Mouse (Mus musculus) bone marrow, adult 2 months (tissue): Measurements from ENCODE around the gene Wasl. TPM values are rescaled to one million over a fixed set of nuclear protein-coding genes. Genes with fewer than 3 reads are reported as not detected.

Experiments used
- H3K27ac ChIP-seq: fragments of 200-500 bp; 2 replicates; pipeline ENCODE4 v1.5.1; 2012; ENCODE audit warnings: low read depth, mild to moderate bottlenecking, control low read depth, inconsistent platforms, low read length; ENCODE audit not compliant: control insufficient read depth, poor library complexity, insufficient read depth
- H3K4me1 ChIP-seq: fragments of 200-500 bp; 2 replicates; pipeline ENCODE4 v1.6.1; 2011; ENCODE audit warnings: low read length; ENCODE audit not compliant: control insufficient read depth, insufficient read depth
- H3K4me3 ChIP-seq: fragments of 200-500 bp; replicated peaks from 2 replicates; pipeline ENCODE3; 2011; ENCODE audit warnings: mild to moderate bottlenecking, low read depth, low read length, control low read depth; ENCODE audit not compliant: control insufficient read depth
- CTCF ChIP-seq: fragments of 200-500 bp; IDR thresholded peaks from 2 replicates; pipeline ENCODE4 v1.5.1; 2011; ENCODE audit warnings: low read length, control low read depth; ENCODE audit not compliant: control insufficient read depth, insufficient read depth
- POLR2A ChIP-seq: fragments of 200-500 bp; IDR thresholded peaks from 2 replicates; pipeline ENCODE4 v1.6.1; 2011; ENCODE audit warnings: low read depth, mild to moderate bottlenecking, control low read depth, low read length, borderline replicate concordance; ENCODE audit not compliant: control insufficient read depth
- WGBS: fragments of 180-500 bp; shearing (Covaris S2); methylation state at CpG from one replicate; pipeline ENCODE4 v1.1.7; 2018; 5-methylcytosine and 5-hydroxymethylcytosine counted together
- polyA plus RNA-seq: library from polyadenylated mRNA; stranded (reverse); fragments of >200 nt; gene quantifications from 2 replicates; pipeline ENCODE4 v1.2.4, GENCODE M21; 2011; ENCODE audit warnings: low replicate concordance; ENCODE audit not compliant: missing spikeins, insufficient read depth, insufficient read length

The Wasl gene
- polyA plus RNA-seq, 1 experiment, result 14.5 TPM

DNA sequence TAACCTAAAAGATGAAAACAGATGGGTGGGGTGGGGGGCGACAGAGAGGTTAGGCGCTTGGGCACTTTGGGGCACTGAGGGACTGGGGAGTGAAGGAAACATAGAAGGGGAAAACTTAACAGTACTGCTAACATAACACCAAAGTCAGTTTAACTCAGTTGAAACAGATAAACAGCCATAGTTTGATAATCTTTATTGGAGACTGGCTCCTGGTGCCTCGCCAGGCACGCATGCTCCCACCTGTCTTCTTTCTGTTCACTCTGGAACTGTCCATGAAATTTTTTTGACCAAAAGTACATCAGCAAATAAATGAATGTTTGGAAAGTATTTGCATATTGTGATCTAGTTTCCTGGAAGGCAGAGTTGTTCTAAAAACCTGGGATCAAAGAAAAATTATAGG is 23.5 kb downstream of the Wasl start:
- no peak overlapping the region for H3K27ac ChIP-seq
- TF ChIP-seq POLR2A, result no peak
- no peak for TF ChIP-seq CTCF
- WGBS, result 80% methylated on average over 4 of the region's 4 CpGs
- H3K4me1 ChIP-seq, result no peaks in the 10 kb centered on the region; the same call in 1 of the 2 replicates
- H3K4me3 ChIP-seq, result no peak overlapping the region

DNA sequence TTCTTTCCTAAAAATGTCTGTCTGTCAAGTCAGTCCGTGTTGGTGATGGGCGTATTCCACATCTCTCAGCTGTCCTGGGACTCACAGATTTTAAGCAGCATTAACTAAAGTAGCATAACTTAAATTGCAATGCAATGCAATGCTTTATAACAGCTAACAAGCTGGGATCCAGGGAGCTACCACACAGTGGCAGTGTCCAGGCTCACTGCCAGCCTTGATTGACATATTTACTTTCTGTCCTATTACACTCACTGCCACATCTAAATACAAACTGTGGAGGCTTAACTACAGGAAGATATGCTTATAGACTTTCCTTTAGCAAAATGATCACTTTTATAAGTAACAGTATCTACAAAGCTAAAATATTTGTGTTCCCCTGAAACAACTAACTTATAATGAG is 29.0 kb downstream of the Wasl start:
- no peaks in the 10 kb centered on the region for H3K4me1 ChIP-seq
- H3K27ac ChIP-seq, result no peak overlapping the region
- WGBS, result 86% methylated on average over 2 of the region's 2 CpGs
- H3K4me3 ChIP-seq, result no peak overlapping the region
- no peak for TF ChIP-seq POLR2A
- TF ChIP-seq CTCF, result no peak

DNA sequence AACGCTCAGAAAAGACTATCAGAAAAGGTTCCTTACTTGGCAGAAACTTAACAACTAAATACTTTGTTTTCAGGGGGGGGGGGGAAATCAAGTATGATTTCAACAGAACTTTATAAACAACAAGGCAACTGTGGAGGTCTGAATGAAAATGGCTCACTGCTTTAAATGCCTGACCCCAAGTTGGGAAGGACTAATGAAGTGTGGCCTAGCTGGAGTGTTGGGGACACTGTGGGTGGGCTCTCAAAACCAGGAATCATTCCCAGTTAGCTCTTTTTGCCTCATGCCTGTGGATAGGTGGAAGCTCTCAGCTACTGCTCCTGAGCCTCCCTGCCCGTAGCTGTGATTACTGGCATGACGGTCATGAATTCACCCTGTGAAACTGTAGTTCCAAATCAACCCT is 30.7 kb downstream of the Wasl start:
- no peak for TF ChIP-seq POLR2A
- no peak for TF ChIP-seq CTCF
- Histone ChIP-seq H3K4me3 (no peak overlapping the region), H3K27ac (no peak overlapping the region), H3K4me1 (no peaks in the 10 kb centered on the region)
- WGBS, result 88% methylated on average over 3 of the region's 3 CpGs

DNA sequence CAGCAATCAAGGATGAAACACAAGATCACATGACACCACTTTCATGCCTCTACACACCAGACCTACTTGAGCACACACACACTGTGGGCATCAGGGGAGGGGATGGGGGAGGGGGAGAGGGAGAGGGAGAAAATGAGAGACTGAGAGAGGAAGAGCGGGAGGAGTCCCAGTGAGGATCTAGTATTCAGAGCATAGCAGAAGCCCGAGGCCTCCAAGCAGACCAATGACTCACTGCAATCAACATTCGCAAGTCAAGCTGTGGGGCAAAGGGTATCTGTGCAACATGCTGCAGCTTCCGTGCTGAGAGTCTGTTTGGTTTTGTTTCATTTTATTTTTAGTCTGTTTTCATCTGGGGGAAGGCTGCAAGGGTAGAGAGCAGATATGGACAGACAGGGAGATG is 32.7 kb downstream of the Wasl start:
- Histone ChIP-seq H3K27ac (no peak overlapping the region), H3K4me3 (no peak overlapping the region), H3K4me1 (no peaks in the 10 kb centered on the region)
- no peak for TF ChIP-seq CTCF
- TF ChIP-seq POLR2A, result no peak
- 89% methylated on average over 4 of the region's 4 CpGs for WGBS

DNA sequence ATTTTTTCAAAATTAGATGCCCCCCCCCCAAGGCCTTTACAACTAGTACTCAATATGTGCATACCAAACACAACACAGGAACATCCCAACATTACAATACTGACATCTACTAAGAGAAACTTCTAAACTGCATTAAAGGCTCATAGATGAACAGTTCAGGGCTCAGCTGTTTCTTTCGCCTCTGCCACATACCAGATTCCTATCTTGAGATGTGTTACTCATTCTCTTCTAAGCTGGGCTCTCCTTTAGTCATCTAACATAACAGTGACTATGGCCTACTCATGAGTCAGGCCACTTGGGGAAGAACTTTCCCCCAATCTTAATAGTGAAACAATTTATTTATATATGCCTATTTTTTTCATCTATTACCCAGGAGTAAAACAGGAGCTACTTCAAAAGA is 36.3 kb downstream of the Wasl start:
- TF ChIP-seq CTCF (no peak), POLR2A (no peak)
- WGBS, result 91% methylated on average over 1 of the region's 1 CpGs
- Histone ChIP-seq H3K4me1 (no peaks in the 10 kb centered on the region), H3K4me3 (no peak overlapping the region), H3K27ac (no peak overlapping the region)

DNA sequence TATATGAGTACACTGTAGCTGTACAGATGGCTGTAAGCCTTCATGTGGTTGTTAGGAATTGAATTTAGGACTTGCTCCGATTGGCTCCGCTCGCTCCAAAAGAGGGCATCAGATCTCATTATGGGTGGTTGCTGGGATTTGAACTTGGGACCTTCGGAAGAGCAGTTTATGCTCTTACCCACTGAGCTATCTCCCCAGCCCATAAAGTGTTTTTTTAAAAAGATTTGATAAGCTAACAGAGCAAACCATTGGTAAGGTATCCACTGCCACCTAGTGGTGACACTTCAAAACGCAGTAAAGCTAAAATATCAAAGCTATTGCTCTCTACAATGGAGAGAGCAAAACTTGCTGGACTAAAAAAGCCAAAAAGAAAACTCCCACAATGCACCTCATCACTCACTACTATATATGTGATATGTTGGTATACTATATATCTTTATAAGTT is 37.2 kb downstream of the Wasl start:
- WGBS, result 62% methylated on average over 5 of the region's 5 CpGs

DNA sequence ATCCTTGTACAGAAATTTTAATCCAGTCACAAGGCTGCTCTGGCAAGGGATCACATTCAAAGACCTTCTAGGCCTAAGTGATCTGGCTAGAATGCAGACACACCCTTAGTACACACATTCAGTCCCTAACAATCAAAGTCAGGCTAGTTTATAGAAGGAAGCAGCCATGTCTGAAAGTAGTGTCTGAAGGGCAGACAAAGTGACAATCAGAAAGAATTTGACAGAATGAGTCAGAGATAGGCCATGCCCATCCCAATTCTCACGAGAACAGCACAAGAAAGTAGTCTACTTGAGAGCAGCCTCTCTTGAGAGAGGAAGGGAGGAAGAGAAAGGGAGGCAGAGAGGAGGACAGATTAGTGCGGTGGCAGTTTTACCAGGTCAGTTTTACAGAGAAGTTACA is 42.7 kb downstream of the Wasl start:
- no peak for TF ChIP-seq CTCF
- no peak for TF ChIP-seq POLR2A
- no peak overlapping the region for H3K4me3 ChIP-seq
- H3K4me1 ChIP-seq, result no peaks in the 10 kb centered on the region
- H3K27ac ChIP-seq, result no peak overlapping the region
- WGBS, result 84% methylated on average over 2 of the region's 2 CpGs

More for the DNA sequence above, 37.2 kb downstream of the Wasl start:
- Histone ChIP-seq H3K27ac (no peak overlapping the region), H3K4me3 (no peak overlapping the region), H3K4me1 (no peaks in the 10 kb centered on the region)
- no peak for TF ChIP-seq POLR2A
- TF ChIP-seq CTCF, result 0 out of 2 replicates have a peak, but pooled peaks have one; percentile 33

DNA sequence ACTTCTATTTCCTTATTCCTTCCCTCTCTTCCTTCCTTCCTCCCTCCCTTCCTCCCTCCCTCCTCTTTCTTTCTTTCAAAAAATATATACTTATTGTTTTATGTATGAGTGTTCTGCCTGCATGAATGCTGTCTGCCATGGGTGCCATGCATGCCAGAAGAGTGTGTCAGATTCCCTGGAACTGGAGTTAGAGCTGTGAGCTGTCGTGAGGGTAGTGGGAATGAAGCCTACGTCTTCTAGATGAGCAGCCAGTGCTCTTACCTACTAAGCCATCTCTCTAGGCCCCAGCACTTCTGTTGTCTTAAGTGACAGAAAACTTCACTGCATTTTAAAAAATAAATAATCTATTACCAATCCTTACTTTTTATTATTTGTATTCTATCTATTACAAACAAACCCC is 43.9 kb downstream of the Wasl start:
- H3K4me3 ChIP-seq, result no peak overlapping the region
- no peak for TF ChIP-seq POLR2A
- TF ChIP-seq CTCF, result no peak
- no peaks in the 10 kb centered on the region for H3K4me1 ChIP-seq
- no peak overlapping the region for H3K27ac ChIP-seq
- WGBS, result 90% methylated on average over 2 of the region's 2 CpGs

DNA sequence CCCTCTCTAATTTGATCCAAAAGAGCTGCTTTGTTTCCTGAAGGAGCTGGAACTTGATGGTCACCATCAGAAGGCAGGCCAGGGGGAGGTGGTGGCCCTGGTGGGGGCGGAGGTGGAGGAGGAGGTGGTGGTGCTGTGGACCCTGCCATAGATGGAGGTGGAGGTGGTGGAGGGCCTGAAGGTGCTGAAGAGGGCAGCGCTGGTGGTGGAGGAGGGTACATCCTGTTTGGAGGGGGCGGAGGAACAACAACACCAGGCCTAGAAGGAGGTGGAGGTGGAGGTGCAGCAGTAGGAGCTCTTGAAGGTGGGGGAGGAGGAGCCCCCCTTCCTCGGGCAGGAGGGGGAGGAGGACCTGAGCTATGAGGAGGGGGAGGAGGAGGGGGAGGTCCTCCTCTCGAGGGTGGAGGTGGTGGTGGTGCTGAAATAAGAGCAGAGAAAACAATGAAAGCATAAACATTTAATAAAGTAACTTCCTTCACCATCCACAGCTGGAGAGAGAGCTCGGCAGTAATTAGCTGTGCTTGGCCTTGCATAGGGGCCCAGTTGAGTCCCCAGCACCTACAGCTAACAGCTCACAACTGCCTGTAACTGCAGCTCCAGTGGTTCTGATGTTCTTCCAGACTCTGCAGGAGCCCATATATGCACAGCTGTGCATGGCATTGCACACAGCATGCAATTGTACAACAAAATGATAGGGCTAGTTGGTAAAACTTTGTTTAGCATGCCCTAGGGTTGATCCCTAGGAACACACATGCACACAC is 45.3 kb downstream of the Wasl start:
- Histone ChIP-seq H3K4me1 (no peaks in the 10 kb centered on the region), H3K27ac (no peak overlapping the region), H3K4me3 (no peak overlapping the region)
- TF ChIP-seq CTCF (no peak), POLR2A (no peak)
- 78% methylated on average over 6 of the region's 6 CpGs for WGBS
